Mouse (Mus musculus): ENCODE measurements around the gene 4930558C23Rik.

- TF ChIP-seq GATA1 (IDR thresholded peaks at IDR 0.05; ENCODE audit: low read length), result no peak
- TF ChIP-seq TAL1 (IDR thresholded peaks at IDR 0.05; ENCODE audit: low read length), result no peak
Measured at GRCm38 (mm10) chr3:95435561-95435960, 32.9 kb upstream of the 4930558C23Rik start.
